Mouse (Mus musculus): ENCODE data around the gene Rab8a.
"Not testable (repeated sequence)": the region's sequence is repeated elsewhere in the genome, so short reads cannot be mapped to it uniquely, and the experiment has no call there.

Rab8a gene

DNA sequence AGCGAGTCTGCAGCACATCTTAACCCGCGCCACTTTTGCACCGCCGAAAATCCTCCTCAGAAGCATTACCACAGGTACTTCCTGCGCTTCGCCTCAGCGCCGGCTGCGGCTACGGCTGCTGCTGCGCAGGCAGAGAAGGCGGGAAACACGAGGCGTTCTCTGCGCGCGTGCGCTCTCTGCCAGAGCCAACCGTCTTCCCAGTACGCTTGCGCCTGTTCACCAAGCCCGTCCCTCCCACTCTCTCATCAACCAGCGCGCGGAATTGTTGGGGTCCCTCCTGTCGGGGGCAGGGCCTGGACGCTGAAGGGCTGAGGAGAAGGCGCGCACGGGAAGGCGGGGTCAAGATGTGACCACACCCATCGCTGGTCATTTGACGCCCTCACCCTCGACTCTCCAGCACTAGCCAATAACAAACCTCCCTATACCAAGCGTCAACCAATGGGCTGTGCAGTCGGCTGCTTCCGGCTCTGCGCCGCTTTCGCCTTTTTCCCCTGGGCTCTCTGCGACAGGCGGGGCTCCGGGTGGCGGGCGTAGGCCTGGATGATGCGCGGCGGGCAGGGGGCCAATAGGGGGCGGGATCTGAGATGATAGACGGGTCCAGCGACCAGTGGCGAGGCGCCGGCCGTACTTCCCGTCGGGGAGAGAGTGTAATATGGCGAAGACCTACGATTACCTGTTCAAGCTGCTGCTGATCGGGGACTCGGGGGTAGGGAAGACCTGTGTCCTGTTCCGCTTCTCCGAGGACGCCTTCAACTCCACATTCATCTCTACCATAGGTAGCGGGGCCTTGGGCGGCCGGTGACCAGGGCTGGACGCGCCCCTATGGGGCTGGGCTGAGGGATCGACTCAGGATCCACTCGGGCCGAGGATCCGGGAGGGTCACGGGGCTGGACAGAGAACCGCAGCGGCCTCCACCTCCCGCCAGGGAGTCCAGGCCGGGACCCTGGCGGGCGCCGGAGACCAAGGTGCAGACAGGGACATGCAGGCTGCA is at the start of gene Rab8a:
Gene Rab8a (plus strand): TSS at position 494 of the 991 bp plus-strand sequence.
- DNase-seq (ENCODE audit: extremely low spot score, low spot score) = peak; percentile 98

DNA sequence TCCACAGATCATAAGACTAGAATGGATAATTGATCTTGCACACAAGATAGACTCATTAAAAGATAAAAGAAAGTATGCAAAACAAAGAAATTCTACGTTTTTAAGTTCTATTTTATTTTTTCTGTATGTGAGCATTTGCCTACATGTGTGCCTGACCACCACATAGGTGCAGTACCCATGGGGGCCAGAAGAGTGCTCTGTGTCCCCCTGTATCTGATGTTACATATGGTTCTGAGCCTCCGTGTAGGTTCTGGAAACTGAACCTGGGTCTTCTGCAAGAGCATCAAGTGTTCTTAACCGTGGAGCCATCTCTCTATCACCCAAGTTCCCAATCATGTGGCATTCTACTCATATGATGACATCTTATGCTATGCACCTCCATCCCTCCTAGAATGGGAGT is 48.5 kb upstream of the Rab8a start:
- no peak for DNase-seq (ENCODE audit: extremely low spot score, low spot score)

DNA sequence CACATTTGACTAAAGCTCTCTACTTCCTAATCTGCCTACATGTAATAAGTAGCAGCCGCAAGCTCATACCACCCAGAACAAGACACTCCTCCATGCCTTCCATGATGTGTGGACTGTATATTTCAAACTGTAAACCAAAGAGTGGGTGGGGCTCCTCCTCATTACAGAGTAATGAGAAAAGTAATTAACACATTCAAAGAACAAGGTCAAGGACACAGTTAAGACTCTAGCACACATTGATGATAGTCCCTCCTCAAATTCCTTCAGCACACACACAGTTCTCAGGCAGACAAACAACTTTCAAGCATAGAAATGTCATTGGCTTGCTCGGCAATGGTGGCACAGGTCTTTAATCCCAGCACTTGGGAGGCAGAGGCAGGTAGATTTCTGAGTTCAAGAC is 45.8 kb upstream of the Rab8a start:
- DNase-seq (ENCODE audit: extremely low spot score, low spot score) = no peak

DNA sequence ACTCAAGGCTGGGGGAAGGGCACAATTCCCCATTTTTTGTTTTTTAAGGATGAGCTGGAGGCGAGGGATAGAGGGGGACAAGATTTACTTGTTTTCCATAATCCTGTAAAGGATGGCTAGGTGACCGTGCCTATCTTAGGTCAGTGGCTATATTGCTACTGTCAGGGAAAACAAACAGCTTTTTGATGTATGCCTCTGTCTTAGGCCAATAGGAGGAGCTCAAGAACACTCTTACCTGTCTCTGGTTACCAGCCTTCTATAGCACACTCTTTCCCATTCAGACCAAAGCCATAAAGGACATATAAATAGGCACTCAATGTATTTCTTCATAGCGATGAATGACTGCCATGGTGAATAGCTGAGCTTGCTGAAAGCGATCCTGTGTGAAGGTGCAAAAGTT is 42.4 kb upstream of the Rab8a start:
- no peak for DNase-seq (ENCODE audit: extremely low spot score, low spot score)

DNA sequence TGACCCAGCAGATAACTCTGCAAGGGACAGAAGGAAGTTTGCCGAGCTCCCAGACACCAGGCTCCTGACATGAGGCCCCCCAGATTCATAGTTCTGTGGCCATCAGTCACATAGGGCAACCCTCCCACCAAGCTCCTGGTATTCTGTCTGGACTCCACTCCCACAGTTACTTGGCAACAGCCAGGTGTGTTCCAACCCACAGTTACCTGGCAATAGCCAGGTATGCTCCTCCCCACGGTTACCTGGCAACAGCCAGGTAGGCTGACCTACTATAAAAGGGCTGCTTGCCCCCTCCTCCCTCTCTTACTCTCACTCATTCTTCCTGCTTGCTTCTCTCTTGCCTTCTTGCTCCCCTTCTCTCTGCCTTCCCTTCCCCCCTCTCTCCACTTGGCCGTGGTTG is 39.5 kb upstream of the Rab8a start:
- not testable (repeated sequence) for DNase-seq (ENCODE audit: extremely low spot score, low spot score)

DNA sequence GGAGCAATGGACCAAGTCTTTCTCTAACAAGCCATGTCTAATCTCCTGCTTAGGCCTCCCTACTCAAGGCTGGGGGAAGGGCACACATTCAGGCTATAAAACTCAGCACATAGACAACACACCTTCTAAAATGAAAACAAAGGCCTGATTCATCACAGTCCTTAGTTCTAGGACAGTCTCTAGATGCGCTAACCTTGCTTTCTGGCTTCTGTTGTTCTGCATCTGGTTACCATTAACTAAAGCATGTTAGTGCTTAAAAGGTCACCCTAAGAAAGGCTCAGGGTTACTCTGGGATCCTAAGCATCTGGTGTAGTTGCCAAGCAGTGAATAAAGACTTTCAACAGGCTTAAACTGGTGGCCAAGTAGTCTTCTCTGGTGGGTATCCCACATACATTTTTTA is 39.0 kb upstream of the Rab8a start:
- no peak for DNase-seq (ENCODE audit: extremely low spot score, low spot score)

DNA sequence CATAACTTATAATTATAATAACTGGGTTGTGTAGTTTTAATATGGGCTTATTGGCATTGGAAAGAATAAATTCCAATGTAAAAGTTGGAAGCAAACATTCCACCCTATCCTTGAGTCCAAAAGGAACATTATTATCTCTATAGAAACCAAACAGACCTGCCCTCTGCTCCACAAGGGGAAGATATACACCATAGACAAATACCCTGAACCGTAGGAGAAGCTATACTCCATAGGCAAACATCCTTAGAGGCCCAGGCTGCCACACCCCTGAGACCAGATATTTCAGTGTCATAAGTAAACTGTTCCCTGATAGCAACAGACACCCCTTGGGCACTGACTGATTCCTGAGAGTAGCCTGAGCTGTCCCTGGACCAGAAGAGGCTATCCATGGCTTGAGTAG is 33.2 kb upstream of the Rab8a start:
- DNase-seq (ENCODE audit: extremely low spot score, low spot score) = no peak

DNA sequence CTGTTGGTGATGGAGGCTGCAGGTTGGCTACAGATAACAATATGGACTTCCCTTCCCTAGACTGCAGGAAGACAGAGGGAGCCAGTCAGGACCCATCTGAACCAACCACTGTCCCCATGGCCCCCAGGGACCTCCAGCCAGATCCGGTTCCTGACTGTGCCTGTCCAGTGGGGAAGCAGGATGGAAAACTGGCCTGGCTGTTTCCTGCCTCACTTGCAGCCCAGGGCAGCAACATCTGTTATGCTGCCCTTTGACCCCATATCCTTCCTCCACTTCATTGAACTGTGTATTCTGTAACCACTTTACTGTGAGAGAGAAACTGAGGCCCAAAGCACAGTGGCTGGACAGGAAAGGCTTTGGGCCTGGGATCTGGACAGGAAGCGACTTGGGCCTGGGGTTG is 29.7 kb upstream of the Rab8a start:
- no peak for DNase-seq (ENCODE audit: extremely low spot score, low spot score)

DNA sequence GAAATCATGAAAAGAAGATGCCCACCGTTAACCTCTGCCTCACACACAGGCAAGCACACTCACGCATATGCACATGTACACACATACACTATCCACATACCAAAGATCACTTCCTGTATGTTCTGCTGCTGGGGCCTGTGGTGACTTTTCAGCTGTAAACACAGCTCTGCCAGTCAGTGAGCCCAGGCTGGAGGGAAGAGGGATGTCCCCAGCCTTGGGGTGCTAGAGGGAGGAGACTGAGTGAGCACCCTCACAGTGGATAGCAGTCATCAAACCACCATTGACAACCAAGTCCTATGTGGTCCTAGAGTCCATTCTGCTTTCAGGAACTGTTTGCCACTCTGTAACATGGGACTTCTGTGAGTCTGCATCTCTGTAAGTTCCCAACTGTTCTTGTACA is 29.1 kb upstream of the Rab8a start:
- DNase-seq (ENCODE audit: extremely low spot score, low spot score) = no peak

DNA sequence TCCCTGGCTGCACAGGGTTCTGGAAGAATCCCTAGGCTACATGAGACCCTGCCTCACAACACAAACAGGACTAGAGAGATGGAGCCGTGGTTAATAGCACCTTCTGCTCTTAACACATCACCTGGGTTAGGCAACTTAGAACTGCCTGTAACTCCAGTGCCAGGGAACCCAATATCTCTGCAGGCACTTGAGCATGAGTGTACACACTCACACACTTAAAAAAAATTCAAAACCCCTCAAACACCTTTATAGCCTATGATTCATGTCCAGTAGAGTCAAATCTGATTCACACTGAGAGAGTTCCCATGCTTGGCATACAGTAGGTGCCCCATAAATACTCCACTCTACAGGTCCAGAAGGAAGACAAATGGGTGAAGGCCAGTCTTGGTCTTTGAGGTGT is 28.6 kb upstream of the Rab8a start:
- DNase-seq (ENCODE audit: extremely low spot score, low spot score) = no peak

DNA sequence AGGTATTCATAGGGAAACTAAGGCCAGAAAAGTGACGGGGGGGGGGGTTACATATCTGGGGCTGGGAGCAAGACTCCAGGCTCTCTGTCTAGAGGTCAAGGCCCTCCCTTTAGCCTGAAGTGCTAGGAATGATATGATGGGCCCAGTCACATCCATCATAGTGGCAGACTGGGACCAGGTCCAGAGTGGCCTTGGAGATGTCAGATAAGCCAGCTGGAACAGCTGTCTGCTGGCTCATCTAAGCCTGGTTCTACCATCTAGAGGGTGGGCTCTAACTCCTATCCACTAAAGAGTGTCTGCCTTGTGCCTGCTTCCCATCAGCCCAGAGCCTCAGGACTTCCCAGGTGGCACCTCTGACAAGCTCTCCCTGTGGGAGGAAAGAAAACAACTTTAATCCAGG is 28.1 kb upstream of the Rab8a start:
- no peak for DNase-seq (ENCODE audit: extremely low spot score, low spot score)

DNA sequence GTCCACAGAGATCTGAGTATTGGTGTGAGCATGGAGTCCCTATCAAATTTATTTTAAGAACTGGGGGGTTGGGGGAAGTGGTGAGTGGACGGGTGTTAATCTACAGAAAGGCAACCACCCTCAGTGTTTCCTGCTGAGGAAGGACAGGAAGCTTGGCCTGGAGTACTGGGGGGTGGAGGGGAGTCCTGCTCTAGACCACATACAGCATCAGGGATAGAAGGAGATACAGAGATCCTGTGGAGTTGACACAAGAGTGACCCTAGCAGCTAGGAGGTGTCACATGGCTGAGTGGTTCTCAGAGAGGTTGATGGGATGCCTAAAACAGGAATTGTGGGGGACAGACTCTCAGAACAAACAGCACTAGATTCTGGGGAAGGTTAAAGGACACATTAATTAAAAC is 27.5 kb upstream of the Rab8a start:
- DNase-seq (ENCODE audit: extremely low spot score, low spot score) = no peak

DNA sequence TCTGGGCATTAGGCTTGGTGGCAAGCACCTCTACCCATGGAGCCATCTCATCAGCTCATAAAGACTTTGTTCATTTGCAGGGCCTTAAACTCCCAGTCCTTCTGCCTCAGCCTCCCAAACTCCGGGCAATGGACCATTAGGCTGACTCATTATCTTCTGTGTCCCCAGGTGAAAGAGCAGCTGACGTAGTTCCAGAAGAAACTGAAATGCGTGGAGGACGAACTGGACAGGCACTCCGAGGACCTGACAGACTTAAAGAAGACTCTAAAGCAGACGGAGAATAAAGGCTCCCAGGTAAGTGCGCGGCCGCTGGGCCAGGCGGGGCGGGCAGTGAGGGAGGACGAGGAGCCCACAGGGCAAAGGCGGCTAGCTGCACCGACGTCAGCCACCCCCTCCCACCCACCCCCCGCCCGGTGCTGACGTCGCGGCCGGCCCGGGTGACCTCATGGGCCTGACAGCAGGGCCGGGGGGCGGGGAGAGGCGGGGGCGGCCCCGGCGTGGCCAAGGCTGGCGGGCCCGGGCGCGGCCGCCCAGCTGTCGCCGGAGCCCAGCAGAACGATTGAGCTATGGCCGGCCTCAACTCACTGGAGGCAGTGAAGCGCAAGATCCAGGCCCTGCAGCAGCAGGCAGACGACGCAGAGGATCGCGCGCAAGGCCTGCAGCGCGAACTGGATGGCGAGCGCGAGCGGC is 26.1 kb upstream of the Rab8a start, which contains the start of gene Tpm4:
Gene Tpm4 (plus strand): TSS at position 220 of the 690 bp plus-strand sequence.
- peak; percentile 86 for DNase-seq (ENCODE audit: extremely low spot score, low spot score)

DNA sequence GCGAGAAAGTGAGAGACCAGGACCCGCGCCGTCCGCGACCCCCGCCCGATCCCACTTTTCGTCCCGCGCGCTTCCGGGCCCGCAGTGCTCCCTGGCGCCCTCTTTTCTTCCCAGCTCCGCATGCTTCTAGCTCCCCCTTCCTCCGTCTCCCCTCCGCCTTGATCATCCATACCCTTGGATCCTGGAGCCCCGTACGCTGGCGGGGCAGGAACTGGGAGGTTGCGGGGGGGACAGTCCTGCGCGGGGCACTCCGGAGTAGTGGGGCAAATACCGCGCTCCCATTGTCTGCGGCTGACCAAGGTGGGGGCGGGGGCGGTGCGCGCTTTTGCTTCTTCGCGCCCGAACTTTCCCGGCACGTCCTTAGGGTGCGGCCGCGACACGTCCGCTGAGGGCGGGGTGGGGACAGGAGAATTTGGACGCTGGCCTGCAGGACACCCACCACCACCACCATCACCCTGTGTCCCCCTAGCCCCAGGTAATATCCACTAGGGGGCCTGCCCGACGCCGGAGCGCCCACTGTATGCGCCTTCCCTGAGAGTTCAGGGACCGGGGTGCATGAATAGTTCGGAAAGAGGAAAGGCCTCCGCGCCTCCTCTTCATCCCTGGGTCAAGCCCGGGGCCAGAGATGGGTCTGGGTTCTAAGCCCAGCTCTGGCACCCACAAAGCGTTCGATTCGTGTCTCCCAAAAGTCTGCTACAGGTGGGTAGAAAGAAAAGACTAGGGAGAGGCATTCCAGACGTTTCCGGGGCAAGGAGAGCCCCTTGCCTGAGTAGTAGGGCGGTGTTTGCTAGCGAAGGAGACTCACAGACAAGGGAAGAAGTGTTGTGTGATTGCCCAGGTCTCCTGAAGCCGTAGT is 25.3 kb upstream of the Rab8a start:
- DNase-seq (ENCODE audit: extremely low spot score, low spot score) = peak; percentile 81

DNA sequence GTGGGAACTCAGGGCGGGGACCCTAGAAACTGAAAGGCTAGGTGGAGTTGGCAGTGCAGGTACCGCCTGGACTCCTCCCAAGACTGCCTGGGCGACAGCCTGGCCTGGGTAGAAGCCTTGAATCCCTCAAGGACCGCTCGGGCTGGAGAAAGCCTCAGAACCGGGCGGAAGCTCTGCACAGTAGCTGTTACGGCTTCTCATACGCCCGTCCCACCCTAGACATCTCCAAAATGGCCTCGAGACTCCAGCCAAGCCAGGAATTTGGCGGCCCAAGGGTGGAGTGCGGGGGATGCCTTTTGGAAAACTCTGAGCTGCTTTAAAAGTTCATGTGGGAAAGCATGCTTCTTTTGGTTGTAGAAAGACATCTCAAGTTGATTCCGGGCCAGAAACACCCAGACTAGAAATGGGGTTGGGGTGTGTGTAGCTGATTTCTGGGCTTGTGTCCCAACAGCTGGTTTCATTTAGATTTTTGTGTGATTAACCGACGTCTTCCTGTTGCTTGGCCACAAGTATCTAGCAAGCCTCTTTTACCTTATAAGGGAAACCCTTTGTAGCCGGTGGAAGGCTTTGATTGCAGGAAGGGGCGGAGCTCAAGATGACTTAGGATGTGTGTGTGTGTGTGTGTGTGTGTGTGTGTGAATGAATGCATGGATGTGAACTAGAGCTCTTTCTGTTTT is 24.6 kb upstream of the Rab8a start:
- DNase-seq (ENCODE audit: extremely low spot score, low spot score) = peak; percentile 71

DNA sequence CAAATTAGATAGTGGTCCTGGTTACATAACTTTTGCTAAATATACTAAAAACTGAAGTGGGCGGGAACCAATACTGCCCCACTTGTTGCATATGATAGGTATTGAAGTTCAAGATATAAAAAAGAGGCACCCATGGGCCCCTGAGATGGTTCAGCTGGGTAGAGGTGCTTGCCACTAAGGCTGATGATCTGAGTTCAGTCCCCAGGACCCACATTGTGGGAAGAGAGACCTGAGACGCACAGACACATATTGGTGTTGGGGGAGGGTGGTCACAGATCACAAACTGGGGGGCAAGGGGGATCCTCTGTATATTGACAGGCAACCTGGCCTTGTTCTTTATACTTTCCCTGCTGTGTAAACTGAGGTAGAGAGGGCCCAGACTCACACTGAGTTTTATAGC is 23.6 kb upstream of the Rab8a start:
- no peak for DNase-seq (ENCODE audit: extremely low spot score, low spot score)

DNA sequence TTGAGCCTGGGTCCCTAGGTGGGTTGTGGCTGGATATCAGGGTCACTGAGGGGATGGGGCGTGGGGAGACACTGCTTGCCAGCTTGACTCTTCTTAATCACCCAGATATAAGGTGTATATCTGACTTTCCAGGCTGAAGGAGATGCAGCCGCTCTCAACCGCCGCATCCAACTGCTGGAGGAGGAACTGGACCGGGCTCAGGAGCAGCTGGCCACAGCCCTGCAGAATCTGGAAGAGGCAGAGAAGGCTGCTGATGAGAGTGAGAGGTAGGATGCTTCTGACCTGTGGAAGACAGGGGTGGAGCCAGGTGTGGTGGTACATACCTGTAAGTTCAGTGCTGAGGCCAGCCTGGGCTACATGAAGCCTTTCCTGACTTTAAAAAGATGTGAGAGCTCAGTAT is 22.5 kb upstream of the Rab8a start:
- no peak for DNase-seq (ENCODE audit: extremely low spot score, low spot score)

DNA sequence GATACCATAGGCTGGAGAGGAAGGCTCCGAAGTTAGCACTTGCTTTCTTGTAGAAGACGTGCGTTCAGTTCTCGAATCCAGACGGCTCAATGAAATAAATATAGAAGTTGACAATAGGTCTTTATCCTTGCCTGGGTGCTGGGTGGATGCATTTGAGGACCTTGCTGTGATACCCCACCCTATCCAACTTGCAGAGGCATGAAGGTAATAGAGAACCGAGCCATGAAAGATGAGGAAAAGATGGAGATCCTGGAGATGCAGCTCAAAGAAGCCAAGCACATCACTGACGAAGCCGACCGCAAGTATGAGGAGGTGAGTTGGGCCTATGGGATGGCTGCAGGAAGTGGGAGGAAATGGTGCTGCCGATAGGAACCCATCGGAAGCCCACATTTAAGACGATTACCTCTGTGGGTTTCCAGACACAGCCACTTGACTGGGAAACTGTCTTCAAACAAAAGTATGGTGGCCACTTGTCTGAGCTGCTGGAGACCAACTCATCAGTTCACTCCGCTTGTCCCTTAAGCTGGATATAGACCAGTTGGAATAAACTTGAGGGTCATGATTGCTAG is 17.7 kb upstream of the Rab8a start:
- DNase-seq (ENCODE audit: extremely low spot score, low spot score) = no peak

DNA sequence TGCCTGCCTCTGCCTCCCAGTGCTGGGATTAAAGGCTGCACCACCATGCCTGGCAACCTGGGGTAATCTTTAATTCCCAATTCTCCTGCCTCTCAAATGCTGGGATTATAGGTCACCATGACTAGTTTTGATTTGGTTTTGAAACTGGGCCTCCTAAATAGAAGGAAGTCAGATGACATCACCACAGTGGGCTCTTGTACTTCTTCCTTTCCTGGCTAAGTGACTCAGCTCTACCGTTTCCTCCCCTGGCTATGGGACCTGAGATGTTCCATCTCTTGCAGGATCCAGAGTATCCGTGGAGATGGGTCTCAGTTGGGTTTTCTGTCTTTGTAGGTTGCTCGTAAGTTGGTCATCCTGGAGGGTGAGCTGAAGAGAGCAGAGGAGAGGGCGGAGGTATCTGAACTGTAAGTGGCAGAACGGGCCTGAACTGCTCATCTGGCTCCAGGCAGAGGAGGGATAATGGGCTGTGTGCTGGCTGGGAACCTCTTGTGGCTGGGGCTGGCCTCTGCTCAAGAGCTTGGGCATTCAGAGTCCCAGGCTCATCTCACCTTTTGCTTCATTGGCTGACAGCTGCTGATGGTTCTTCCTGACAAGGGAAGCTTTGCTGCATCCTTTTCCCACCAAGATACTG is 16.5 kb upstream of the Rab8a start:
- no peak for DNase-seq (ENCODE audit: extremely low spot score, low spot score)

DNA sequence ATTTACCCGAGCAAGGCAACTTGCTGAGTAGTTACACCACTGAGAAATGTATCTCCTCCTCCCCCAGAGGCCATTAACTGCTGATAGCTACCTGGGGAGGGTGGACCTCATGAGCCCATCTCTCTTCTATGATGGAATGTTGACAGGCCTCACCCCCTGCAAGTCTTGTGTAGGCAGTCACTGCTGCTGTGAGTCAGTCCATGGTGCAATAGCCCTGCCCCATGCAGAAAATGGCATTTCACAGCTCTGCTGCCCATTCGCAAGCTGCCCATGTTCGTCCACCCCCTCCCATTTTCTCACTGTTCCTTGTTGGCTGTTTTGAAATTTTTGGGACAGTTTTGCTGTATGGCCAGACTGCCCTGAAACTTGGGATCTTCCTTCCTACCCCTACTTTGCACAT is 15.5 kb upstream of the Rab8a start:
- no peak for DNase-seq (ENCODE audit: extremely low spot score, low spot score)

All from neural tube, embryonic 10.5 days (tissue).